9 mouse cellular contexts compared by ENCODE assay signal in the genomic region with DNA sequence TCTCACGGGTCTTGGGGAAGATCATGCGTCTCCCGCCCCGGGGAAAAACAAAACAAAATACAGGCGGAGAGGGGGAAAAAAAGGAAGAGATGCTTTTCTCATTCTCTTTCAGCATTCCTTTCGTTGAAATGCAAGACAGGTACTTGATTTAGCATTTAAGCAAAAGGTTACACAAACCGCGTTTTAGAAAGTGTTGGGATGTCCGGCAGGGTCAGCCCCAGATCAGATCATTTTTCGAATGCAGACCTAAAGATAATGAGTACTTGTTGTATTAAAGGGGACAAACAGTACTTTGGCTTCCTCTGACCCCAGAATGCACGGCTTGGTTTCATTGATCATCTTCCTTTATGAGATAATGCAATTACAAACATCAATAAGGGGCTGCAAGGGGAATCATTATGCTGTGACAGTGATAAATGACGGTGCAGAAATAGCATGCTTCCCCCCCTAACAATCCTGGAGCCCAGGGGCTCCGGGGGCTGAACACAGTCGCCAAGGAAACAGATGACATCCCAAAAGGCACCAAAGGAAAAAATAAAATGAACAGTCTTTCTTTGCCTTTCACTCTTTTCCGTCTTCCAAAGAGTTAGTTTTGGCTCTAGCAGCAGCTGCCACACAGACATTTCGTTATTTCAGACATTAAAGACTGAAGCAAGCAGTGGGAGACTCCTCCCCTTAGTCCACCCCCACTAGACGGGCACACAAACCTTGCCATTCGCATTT.
A peak's percentile ranks its signal among the peaks of the same experiment; 100 is the strongest.
DNase-seq lines count a peak whose midpoint lies in the region; ATAC-seq and TF ChIP-seq lines count a peak whose summit lies in the region.
"Had no signal": no experiment of that assay in that cellular context is flagged by ENCODE, and none has a peak within 500 bp of the region (broad histone marks: within the 10 kb centered on the region; RNA-seq: fewer than 3 reads in every experiment).

No protein-coding gene starts in this region.

- no peak for TF ChIP-seq CTCF in liver, postnatal 0 days (IDR thresholded peaks at IDR 0.05; ENCODE audit: low read depth)

- ATAC-seq in heart, embryonic 15.5 days (replicated peaks; ENCODE audit: insufficient number of reproducible peaks, insufficient read depth, low FRiP score, low read depth), result no peak
- ATAC-seq in forebrain, embryonic 13.5 days, result no peak
- ATAC-seq in liver, postnatal 0 days, result no peak
- ATAC-seq: Patski had no signal

- 12% methylated on average over 18 of the region's 18 CpGs for WGBS in heart, embryonic 15.5 days
- WGBS in forebrain, embryonic 13.5 days, result under 1% methylated on average over 18 of the region's 18 CpGs
- 3% methylated on average over 18 of the region's 18 CpGs for WGBS in liver, postnatal 0 days (ENCODE audit: insufficient replicate concordance)

- TF ChIP-seq EP300 in liver, postnatal 0 days (IDR thresholded peaks at IDR 0.05; ENCODE audit: low read depth), result no peak

- H3K9me3 ChIP-seq in heart, embryonic 15.5 days (replicated peaks), result no peaks in the 10 kb centered on the region
- H3K9me3 ChIP-seq in forebrain, embryonic 13.5 days (replicated peaks), result no peaks in the 10 kb centered on the region
- H3K9me3 ChIP-seq in liver, postnatal 0 days (ENCODE audit: low read length), result no peaks in the 10 kb centered on the region

- H3K9ac ChIP-seq in heart, embryonic 15.5 days, result peak overlapping the region; percentile 49
- H3K9ac ChIP-seq in forebrain, embryonic 13.5 days, result no peak overlapping the region
- no peak overlapping the region for H3K9ac ChIP-seq in liver, postnatal 0 days (replicated peaks)

- DNase-seq in heart, adult 9 months (ENCODE audit: low spot score in 2 of 2), result no peak
- peak; percentile 79 for DNase-seq in adrenal gland, adult 2 months
- DNase-seq in liver, postnatal 0 days, result no peak
- DNase-seq in left cerebral cortex, adult 11 months (ENCODE audit: low spot score), result no peak
- no peak for DNase-seq in right cerebral cortex, postnatal 10 days (ENCODE audit: low spot score in 2 of 2)
- no peak for DNase-seq in gastrocnemius, postnatal 14 days

- H3K4me3 ChIP-seq in heart, embryonic 15.5 days, result peak overlapping the region; percentile 40
- no peak overlapping the region for H3K4me3 ChIP-seq in forebrain, embryonic 13.5 days
- no peak overlapping the region; the same call in 1 of the 2 replicates for H3K4me3 ChIP-seq in liver, postnatal 0 days (ENCODE audit: low read depth, low read length)

- peaks cover 41% of the 10 kb centered on the region for H3K4me1 ChIP-seq in heart, embryonic 15.5 days (replicated peaks)
- peaks cover 44% of the 10 kb centered on the region for H3K4me1 ChIP-seq in forebrain, embryonic 13.5 days
- peaks cover 20% of the 10 kb centered on the region for H3K4me1 ChIP-seq in liver, postnatal 0 days (ENCODE audit: insufficient read depth)

- peak overlapping the region; percentile 75; the same call in 1 of the 2 replicates for H3K27ac ChIP-seq in heart, embryonic 15.5 days
- no peak overlapping the region for H3K27ac ChIP-seq in forebrain, embryonic 13.5 days
- H3K27ac ChIP-seq in liver, postnatal 0 days (ENCODE audit: low read depth), result no peak overlapping the region

- intact Hi-C loops in gastrocnemius, postnatal 14 days (cut with DNase I; ENCODE audit: low total_unique reads), result no loop called here

- peaks cover 16% of the 10 kb centered on the region for H3K27me3 ChIP-seq in heart, embryonic 15.5 days
- H3K27me3 ChIP-seq in forebrain, embryonic 13.5 days, result peaks cover 63% of the 10 kb centered on the region
- H3K27me3 ChIP-seq in liver, postnatal 0 days (ENCODE audit: insufficient read depth, low read length), result peaks cover 66% of the 10 kb centered on the region

- H3K36me3 ChIP-seq in heart, embryonic 15.5 days, result no peaks in the 10 kb centered on the region
- H3K36me3 ChIP-seq in forebrain, embryonic 13.5 days (ENCODE audit: poor library complexity, severe bottlenecking), result no peaks in the 10 kb centered on the region
- no peaks in the 10 kb centered on the region for H3K36me3 ChIP-seq in liver, postnatal 0 days (replicated peaks; ENCODE audit: insufficient read depth, low read length)

- peak overlapping the region; percentile 93 for H3K4me2 ChIP-seq in heart, embryonic 15.5 days
- 0 out of 2 replicates have a peak overlapping the region, but pooled peaks have one; percentile 16 for H3K4me2 ChIP-seq in forebrain, embryonic 13.5 days
- peak overlapping the region; percentile 42; the same call in 1 of the 2 replicates for H3K4me2 ChIP-seq in liver, postnatal 0 days (ENCODE audit: low read depth, low read length)

Comparison
In these comparisons a context has a peak if more than half of its experiments do, and no peak if none do; other contexts are left out.
1. H3K4me2 ChIP-seq: peak in every context shown above with its lines; median percentile 93 in heart, embryonic 15.5 days; 42 in liver, postnatal 0 days; 16 in forebrain, embryonic 13.5 days.